ENCODE assay signal across 19 mouse cellular contexts in the genomic region with DNA sequence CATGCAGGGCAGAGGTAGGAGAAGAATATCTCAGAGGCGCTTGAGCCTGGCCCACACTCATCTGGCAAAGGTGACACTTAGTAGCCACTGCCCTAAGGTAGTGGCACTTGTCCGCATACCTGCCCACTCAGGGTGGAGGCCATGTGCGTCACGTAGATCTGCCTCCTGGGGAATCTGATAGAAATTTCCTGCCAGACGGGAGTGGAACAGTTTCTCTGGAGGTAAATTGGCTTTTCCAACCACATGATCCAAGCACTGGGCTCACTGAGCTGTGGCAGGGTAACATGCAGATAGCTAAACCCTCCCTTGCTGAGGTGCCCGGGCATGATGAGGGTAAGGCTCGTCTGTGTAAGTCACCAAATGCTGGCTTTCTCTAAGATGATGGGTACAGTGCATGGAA. TPM values are rescaled to one million over a fixed set of nuclear protein-coding genes. Genes with fewer than 3 reads are reported as not detected.
DNase-seq lines count a peak whose midpoint lies in the region; ATAC-seq and TF ChIP-seq lines count a peak whose summit lies in the region.
"Had no signal": no experiment of that assay in that cellular context is flagged by ENCODE, and none has a peak within 500 bp of the region (broad histone marks: within the 10 kb centered on the region; RNA-seq: fewer than 3 reads in every experiment).

No protein-coding gene starts in this region.

- no peaks in the 10 kb centered on the region for H3K36me3 ChIP-seq in kidney, embryonic 16.5 days (ENCODE audit: insufficient read depth, low read length)
- no peaks in the 10 kb centered on the region for H3K36me3 ChIP-seq in kidney, adult 2 months (ENCODE audit: control insufficient read depth, insufficient read depth, low read length)
- no peaks in the 10 kb centered on the region for H3K36me3 ChIP-seq in kidney, embryonic 14.5 days (ENCODE audit: control insufficient read depth, insufficient read depth, low read length)
- H3K36me3 ChIP-seq: G1E had no signal

- no peaks in the 10 kb centered on the region for H3K9me3 ChIP-seq in kidney, embryonic 16.5 days (ENCODE audit: low read length)
- no peaks in the 10 kb centered on the region for H3K9me3 ChIP-seq in kidney, embryonic 14.5 days (ENCODE audit: control insufficient read depth, low read length)
- H3K9me3 ChIP-seq: G1E had no signal

- no peak overlapping the region for H3K4me3 ChIP-seq in kidney, embryonic 16.5 days (ENCODE audit: low read length)
- H3K4me3 ChIP-seq in kidney, adult 2 months (ENCODE audit: insufficient read depth, low read depth, low read length), result no peak overlapping the region
- H3K4me3 ChIP-seq in kidney, embryonic 14.5 days (ENCODE audit: low read length), result no peak overlapping the region

- no peak for TF ChIP-seq CTCF in kidney, adult 2 months (conservative IDR thresholded peaks at IDR 0.05; ENCODE audit: insufficient read depth, insufficient read length, low read depth, low read length)

- H3K27me3 ChIP-seq in kidney, embryonic 16.5 days (ENCODE audit: insufficient read depth, low read length), result no peaks in the 10 kb centered on the region
- no peaks in the 10 kb centered on the region for H3K27me3 ChIP-seq in kidney, adult 2 months (replicated peaks; ENCODE audit: control insufficient read depth, insufficient read depth, low read length)
- H3K27me3 ChIP-seq in kidney, embryonic 14.5 days (ENCODE audit: control insufficient read depth, insufficient read depth, low read length), result no peaks in the 10 kb centered on the region
- H3K27me3 ChIP-seq: CH12.LX, Patski had no signal

- WGBS in kidney, embryonic 16.5 days, result 74% methylated on average over 7 of the region's 7 CpGs
- WGBS in kidney, adult 2 months, result 60% methylated on average over 7 of the region's 7 CpGs
- 70% methylated on average over 7 of the region's 7 CpGs for WGBS in kidney, embryonic 14.5 days

- no peak overlapping the region for H3K9ac ChIP-seq in kidney, embryonic 16.5 days (replicated peaks; ENCODE audit: low read length)
- H3K9ac ChIP-seq in kidney, embryonic 14.5 days (ENCODE audit: low read depth, low read length), result no peak overlapping the region

- ATAC-seq in kidney, embryonic 16.5 days (ENCODE audit: low FRiP score, low TSS enrichment), result no peak
- no peak for ATAC-seq in kidney, embryonic 14.5 days (ENCODE audit: low FRiP score, low TSS enrichment)
- ATAC-seq: activated CD4-positive, CD25-positive, alpha-beta regulatory T cell, adult 4 months; CD4-positive, CD25-positive, alpha-beta regulatory T cell, adult 4 months; Patski had no signal

- H3K4me1 ChIP-seq in kidney, embryonic 16.5 days (ENCODE audit: insufficient read depth, low read length), result no peaks in the 10 kb centered on the region
- no peaks in the 10 kb centered on the region for H3K4me1 ChIP-seq in kidney, adult 2 months (ENCODE audit: control insufficient read depth, insufficient read depth, low read length)
- no peaks in the 10 kb centered on the region for H3K4me1 ChIP-seq in kidney, embryonic 14.5 days (ENCODE audit: control insufficient read depth, insufficient read depth, low read length)

- no peak overlapping the region for H3K27ac ChIP-seq in kidney, embryonic 16.5 days (ENCODE audit: low read length)
- 0 out of 2 replicates have a peak overlapping the region, but pooled peaks have one; percentile 20 for H3K27ac ChIP-seq in kidney, adult 2 months (ENCODE audit: insufficient read depth, low read depth, low read length)
- no peak overlapping the region for H3K27ac ChIP-seq in kidney, embryonic 14.5 days (ENCODE audit: low read depth, low read length)

- no peak for TF ChIP-seq POLR2A in kidney, adult 2 months (IDR thresholded peaks at IDR 0.05; ENCODE audit: low read depth, low read length)

- peak; percentile 54 for DNase-seq in kidney, adult 11 months
- peak; percentile 51 for DNase-seq in kidney, adult 2 months
- DNase-seq: adrenal gland, adult 2 months; adrenal gland, adult 8-10 months; adrenal gland, postnatal 10 days; adrenal gland, postnatal 14 days; adrenal gland, postnatal 25 days; adrenal gland, postnatal 36 days; B cell, adult 2 months; cerebellum, adult 11 months; cerebellum, adult 11-12 months; cerebellum, adult 18-20 months had no signal

- no peak overlapping the region for H3K4me2 ChIP-seq in kidney, embryonic 16.5 days (replicated peaks; ENCODE audit: low read depth, low read length)
- H3K4me2 ChIP-seq in kidney, embryonic 14.5 days (replicated peaks; ENCODE audit: low read depth, low read length), result no peak overlapping the region

RNA-seq across cellular contexts. Expression of a gene that starts 46.1 kb away (rescaled TPM):
- 19.2 and 19.6 TPM in 2 replicates for polyA plus RNA-seq in kidney, embryonic 16.5 days (2015; fragmentation: Nextera tagmentation; extraction: Ambion mirVana)
- polyA plus RNA-seq in kidney, adult 2 months (2012; rRNA removed), result 15.2 and 17.3 TPM in 2 replicates
- polyA plus RNA-seq in kidney, embryonic 14.5 days (2014; fragmentation: Nextera tagmentation; extraction: Ambion mirVana), result 7.7 and 15.0 TPM in 2 replicates
